8 mouse cellular contexts compared by ENCODE assay signal in the genomic region with DNA sequence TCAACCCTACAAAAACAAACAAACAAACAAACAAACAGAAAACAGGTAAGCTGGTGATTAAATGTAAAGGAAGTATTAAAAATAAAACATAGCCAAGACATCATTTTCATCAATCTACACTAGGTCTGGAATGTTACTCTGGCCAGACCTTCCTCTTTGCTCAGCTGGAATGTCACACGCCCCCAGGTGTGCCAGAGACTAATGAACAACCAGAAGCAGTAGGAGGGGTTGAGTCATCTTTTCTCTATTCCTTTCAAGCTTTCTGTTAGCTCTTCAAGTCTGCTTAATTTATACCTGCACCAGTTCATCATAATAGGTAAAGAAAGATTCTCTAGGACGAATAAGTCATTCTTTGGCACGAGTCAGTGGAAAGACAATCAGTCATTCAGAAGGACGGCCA. TPM values are rescaled to one million over a fixed set of nuclear protein-coding genes. Genes with fewer than 3 reads are reported as not detected.
DNase-seq lines count a peak whose midpoint lies in the region; ATAC-seq and TF ChIP-seq lines count a peak whose summit lies in the region.

No protein-coding gene starts in this region.

- no peaks in the 10 kb centered on the region for H3K9me3 ChIP-seq in forebrain, embryonic 11.5 days (ENCODE audit: control insufficient read depth, low read length)
- H3K9me3 ChIP-seq in liver, embryonic 12.5 days (replicated peaks) = no peaks in the 10 kb centered on the region

- no peak for DNase-seq in gastrocnemius, adult 2 months
- no peak for DNase-seq in gastrocnemius, postnatal 25 days
- peak; percentile 21 for DNase-seq in 3T3-L1 (ENCODE audit: low read depth, low spot score)
- DNase-seq in forebrain, embryonic 11.5 days (ENCODE audit: low spot score) = no peak
- DNase-seq in frontal cortex, postnatal 25 days (ENCODE audit: low spot score in 2 of 2) = no peak
- DNase-seq in cerebellum, adult 9-11 months = no peak
- no peak for DNase-seq in right cerebral cortex, adult 2 months (ENCODE audit: low spot score in 2 of 2)

- 42% methylated on average over 4 of the region's 4 CpGs for WGBS in forebrain, embryonic 11.5 days
- WGBS in liver, embryonic 12.5 days (ENCODE audit: insufficient replicate concordance) = 21% methylated on average over 4 of the region's 4 CpGs

- TF ChIP-seq CTCF in gastrocnemius, adult 2 months (IDR thresholded peaks at IDR 0.05) = no peak

- H3K4me1 ChIP-seq in forebrain, embryonic 11.5 days (replicated peaks; ENCODE audit: control insufficient read depth, insufficient read depth, low read length) = no peaks in the 10 kb centered on the region
- peaks cover 30% of the 10 kb centered on the region for H3K4me1 ChIP-seq in liver, embryonic 12.5 days

- H3K36me3 ChIP-seq in forebrain, embryonic 11.5 days (ENCODE audit: control insufficient read depth, insufficient read depth, low read length) = no peaks in the 10 kb centered on the region; the same call in 1 of the 2 replicates
- H3K36me3 ChIP-seq in liver, embryonic 12.5 days = peaks cover 46% of the 10 kb centered on the region

- H3K27ac ChIP-seq in gastrocnemius, adult 2 months = peak overlapping the region; percentile 88
- no peak overlapping the region for H3K27ac ChIP-seq in forebrain, embryonic 11.5 days (ENCODE audit: low read depth, low read length)
- peak overlapping the region; percentile 62 for H3K27ac ChIP-seq in liver, embryonic 12.5 days

- peak overlapping the region; percentile 54 for H3K4me2 ChIP-seq in forebrain, embryonic 11.5 days (ENCODE audit: low read depth, low read length, severe bottlenecking)
- peak overlapping the region; percentile 80 for H3K4me2 ChIP-seq in liver, embryonic 12.5 days

- intact Hi-C loops in gastrocnemius, adult 2 months (cut with DNase I) = loop anchor here (5.0 kb wide), 1 partner anchor 36 kb away; the partner anchor contains the start of genes Ccdc127 and Sdha

- H3K27me3 ChIP-seq in forebrain, embryonic 11.5 days (ENCODE audit: control insufficient read depth, insufficient read depth, low read length) = no peaks in the 10 kb centered on the region
- no peaks in the 10 kb centered on the region for H3K27me3 ChIP-seq in liver, embryonic 12.5 days (replicated peaks)

- ATAC-seq in forebrain, embryonic 11.5 days (replicated peaks; ENCODE audit: low FRiP score) = no peak; the same call in 1 of the 2 replicates
- ATAC-seq in liver, embryonic 12.5 days = no peak

- H3K9ac ChIP-seq in forebrain, embryonic 11.5 days (ENCODE audit: low read length) = peak overlapping the region; percentile 79
- peak overlapping the region; percentile 84 for H3K9ac ChIP-seq in liver, embryonic 12.5 days

- H3K4me3 ChIP-seq in gastrocnemius, adult 2 months = peak overlapping the region; percentile 88
- peak overlapping the region; percentile 84 for H3K4me3 ChIP-seq in forebrain, embryonic 11.5 days (ENCODE audit: low read depth, low read length)
- H3K4me3 ChIP-seq in liver, embryonic 12.5 days = peak overlapping the region; percentile 89

RNA-seq across cellular contexts. Expression of gene Pdcd6, which starts 1.0 kb away (rescaled TPM):
- total RNA-seq in gastrocnemius, adult 2 months (2021) = 10 to 100 TPM; 18.0 to 18.3 TPM
- total RNA-seq in gastrocnemius, postnatal 25 days (2021) = 10 to 100 TPM; 16.3 to 20.3 TPM
- polyA plus RNA-seq in forebrain, embryonic 11.5 days (2014; fragmentation: Nextera tagmentation; extraction: Ambion mirVana) = 113 and 119 TPM in 2 replicates
- polyA plus RNA-seq in liver, embryonic 12.5 days (2016; fragmentation: Nextera tagmentation; extraction: Ambion mirVana) = 83.5 and 90.0 TPM in 2 replicates

RNA-seq across cellular contexts. Expression of gene Ahrr, which starts 24.3 kb away (rescaled TPM):
- not detected for total RNA-seq in gastrocnemius, adult 2 months (2021)
- not detected for total RNA-seq in gastrocnemius, postnatal 25 days (2021)
- polyA plus RNA-seq in forebrain, embryonic 11.5 days (2014; fragmentation: Nextera tagmentation; extraction: Ambion mirVana) = 1.1 and 1.8 TPM in 2 replicates
- 0.12 and 0.48 TPM in 2 replicates for polyA plus RNA-seq in liver, embryonic 12.5 days (2016; fragmentation: Nextera tagmentation; extraction: Ambion mirVana)

RNA-seq across cellular contexts. Expression of gene Sdha, which starts 33.7 kb away (rescaled TPM):
- 100 to 1,000 TPM; 600 to 778 TPM for total RNA-seq in gastrocnemius, adult 2 months (2021)
- 100 to 1,000 TPM; 660 to 663 TPM for total RNA-seq in gastrocnemius, postnatal 25 days (2021)
- polyA plus RNA-seq in forebrain, embryonic 11.5 days (2014; fragmentation: Nextera tagmentation; extraction: Ambion mirVana) = 249 and 253 TPM in 2 replicates
- polyA plus RNA-seq in liver, embryonic 12.5 days (2016; fragmentation: Nextera tagmentation; extraction: Ambion mirVana) = 192 and 194 TPM in 2 replicates

RNA-seq across cellular contexts. Expression of gene Ccdc127, which starts 33.7 kb away (rescaled TPM):
- total RNA-seq in gastrocnemius, adult 2 months (2021) = 10 to 100 TPM; 51.5 to 61.4 TPM
- total RNA-seq in gastrocnemius, postnatal 25 days (2021) = 10 to 100 TPM; 39.8 to 42.3 TPM
- polyA plus RNA-seq in forebrain, embryonic 11.5 days (2014; fragmentation: Nextera tagmentation; extraction: Ambion mirVana) = 53.5 and 61.1 TPM in 2 replicates
- polyA plus RNA-seq in liver, embryonic 12.5 days (2016; fragmentation: Nextera tagmentation; extraction: Ambion mirVana) = 31.4 and 33.8 TPM in 2 replicates

RNA-seq across cellular contexts. Expression of gene Lrrc14b, which starts 47.4 kb away (rescaled TPM):
- 100 to 1,000 TPM in 1 of 2 experiments, 10 to 100 TPM in 1; 91.6 to 105 TPM for total RNA-seq in gastrocnemius, adult 2 months (2021)
- 10 to 100 TPM; 69.7 to 84.2 TPM for total RNA-seq in gastrocnemius, postnatal 25 days (2021)
- not detected in 2 replicates for polyA plus RNA-seq in forebrain, embryonic 11.5 days (2014; fragmentation: Nextera tagmentation; extraction: Ambion mirVana)
- polyA plus RNA-seq in liver, embryonic 12.5 days (2016; fragmentation: Nextera tagmentation; extraction: Ambion mirVana) = not detected in 2 replicates
